Mouse (Mus musculus): ENCODE data around the gene Chst3.
"Not testable (repeated sequence)": the region's sequence is repeated elsewhere in the genome, so short reads cannot be mapped to it uniquely, and the experiment has no call there.

Gene Chst3

DNA sequence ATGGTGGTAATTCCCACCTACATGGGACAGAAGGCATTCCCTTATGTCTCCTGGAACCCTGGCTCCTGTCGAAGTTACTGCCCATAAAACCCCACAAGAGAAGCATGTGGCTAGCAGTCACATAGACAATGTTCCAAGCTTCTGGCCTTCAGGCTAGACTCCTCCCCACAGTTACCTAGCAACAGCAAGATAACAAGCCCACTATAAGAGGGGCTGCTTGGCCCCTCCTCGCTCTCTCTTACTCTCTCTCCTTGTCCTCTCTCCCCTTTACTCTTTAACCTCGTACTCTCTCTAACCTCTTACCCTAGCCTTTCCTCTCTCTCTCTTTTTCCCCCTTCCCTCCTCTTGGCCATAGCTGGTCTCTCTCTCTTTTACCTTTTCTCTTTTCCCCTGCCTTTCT is 57.7 kb downstream of the Chst3 start:
- DNase-seq (ENCODE audit: low read depth, low spot score) = not testable (repeated sequence)

DNA sequence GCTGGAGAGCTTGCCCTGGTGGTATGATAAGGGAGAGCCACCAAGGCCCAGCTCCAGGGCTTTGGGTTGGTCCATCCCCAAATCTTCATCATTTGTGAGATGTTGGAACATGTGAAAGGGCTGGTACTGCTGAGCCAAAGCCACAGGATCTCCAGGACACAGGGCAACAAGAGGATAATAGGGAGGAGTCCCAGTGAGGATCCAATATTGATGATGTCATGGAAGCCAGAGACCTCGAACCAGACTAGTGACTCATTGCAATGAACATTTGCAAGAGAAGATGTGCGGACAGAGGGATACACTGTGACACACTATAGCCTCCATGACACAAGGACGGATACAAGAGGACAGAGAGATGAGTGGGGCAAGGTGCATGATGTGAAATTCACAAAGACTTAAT is 60.9 kb downstream of the Chst3 start:
- no peak for DNase-seq (ENCODE audit: low read depth, low spot score)

DNA sequence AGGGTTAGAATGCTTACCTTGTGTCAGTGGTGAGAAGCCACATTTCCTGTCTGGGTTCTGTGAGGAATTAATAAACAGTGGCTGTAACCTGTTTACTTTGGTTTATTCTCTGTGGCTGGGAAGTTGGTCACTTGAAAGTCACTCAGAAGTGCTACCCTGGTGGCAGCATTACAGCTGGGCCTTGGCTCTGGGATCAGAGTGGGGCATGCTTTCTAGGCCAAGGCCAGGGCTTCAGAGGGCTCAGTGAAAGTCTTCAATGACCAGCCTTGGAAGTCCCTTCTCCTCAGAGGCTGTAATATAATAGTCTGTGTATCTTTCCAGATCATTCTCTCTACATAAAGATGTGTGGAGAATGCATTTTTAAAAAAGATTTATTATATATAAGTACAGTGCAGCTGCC is 63.0 kb downstream of the Chst3 start:
- DNase-seq (ENCODE audit: low read depth, low spot score) = no peak

DNA sequence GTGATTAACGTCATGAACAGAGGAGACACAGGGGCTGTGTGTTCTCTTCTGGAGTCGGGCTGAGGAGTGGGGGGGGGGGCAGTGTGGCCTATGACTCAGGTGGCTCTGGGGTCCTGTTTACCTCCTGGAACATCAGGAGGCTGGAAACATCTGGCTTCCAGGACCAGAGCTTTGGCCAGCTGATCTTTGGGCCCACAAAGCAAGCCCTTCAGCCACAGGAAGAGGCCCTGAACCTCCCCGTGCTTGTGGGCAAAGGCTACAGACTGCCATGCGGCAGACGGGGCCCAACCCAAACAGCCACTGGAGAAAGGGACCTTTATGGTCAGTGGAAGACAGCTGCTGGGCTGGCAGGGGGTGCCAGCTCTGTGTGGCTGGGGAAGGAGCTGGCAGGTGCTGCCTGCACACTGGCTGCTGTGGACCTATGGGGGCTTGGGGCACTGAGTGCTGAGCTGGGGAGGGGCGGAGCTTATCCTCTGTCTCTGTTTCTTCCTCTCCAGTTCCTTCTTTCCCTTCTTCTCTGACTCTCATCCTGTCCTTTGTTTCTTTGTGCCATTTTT is 67.9 kb downstream of the Chst3 start:
- no peak for DNase-seq (ENCODE audit: low read depth, low spot score)

GRCm38 (mm10) chr10:60148087-60148486 is 71.0 kb downstream of the Chst3 start:
- DNase-seq (ENCODE audit: low read depth, low spot score) = peak; percentile 65

DNA sequence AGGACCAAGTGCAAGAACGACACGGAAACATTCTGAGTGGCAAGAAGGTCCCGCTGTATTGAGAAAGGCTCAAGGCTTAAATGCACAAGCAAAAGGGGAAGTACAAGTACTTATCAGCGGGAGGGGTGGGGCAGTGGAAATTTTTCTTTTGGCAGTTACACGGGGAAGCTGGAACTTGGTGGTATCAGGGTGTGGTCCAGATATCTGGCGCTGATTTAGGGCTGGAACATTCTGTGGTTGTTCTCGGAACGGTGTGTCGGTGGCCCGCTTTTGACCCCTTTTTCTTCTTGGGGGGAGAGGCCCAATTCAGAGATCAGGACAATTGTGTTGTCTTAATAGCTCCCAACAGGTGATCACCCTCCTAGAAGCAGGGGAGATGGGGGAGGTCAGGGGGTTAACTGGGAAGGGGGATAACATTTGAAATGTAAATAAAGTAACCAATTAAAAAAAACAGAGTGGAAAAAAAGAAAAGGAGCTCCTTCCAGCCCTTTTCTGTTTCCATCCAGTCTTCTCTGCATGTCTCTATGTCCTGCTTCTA is 71.5 kb downstream of the Chst3 start:
- DNase-seq (ENCODE audit: low read depth, low spot score) = not testable (repeated sequence)

DNA sequence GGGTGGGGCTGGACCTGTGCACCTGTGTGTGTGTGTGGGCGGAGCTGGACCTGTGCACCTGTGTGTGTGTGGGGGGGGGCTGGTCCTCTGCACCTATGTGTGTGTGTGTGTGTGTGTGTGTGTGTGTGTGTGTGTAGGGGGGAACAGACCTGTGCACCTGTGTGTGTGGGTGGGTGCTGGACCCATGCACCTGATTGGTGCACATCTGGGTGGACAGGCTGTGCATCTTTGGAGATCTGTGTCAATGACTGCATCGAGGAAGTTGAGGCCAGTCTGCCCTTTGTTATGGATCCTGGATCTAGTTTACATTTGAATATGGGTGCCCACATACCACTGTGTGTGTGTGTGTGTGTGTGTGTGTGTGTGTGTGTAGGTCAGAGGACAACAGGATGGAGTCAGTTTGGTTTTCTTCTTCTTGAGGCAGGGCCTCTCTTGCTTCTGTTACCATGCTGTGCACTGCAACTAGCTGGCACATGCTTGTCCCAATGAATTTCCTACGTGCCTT is 77.4 kb downstream of the Chst3 start:
- no peak for DNase-seq (ENCODE audit: low read depth, low spot score)

GRCm38 (mm10) chr10:60140751-60141150 is 78.3 kb downstream of the Chst3 start:
- DNase-seq (ENCODE audit: low read depth, low spot score) = no peak

DNA sequence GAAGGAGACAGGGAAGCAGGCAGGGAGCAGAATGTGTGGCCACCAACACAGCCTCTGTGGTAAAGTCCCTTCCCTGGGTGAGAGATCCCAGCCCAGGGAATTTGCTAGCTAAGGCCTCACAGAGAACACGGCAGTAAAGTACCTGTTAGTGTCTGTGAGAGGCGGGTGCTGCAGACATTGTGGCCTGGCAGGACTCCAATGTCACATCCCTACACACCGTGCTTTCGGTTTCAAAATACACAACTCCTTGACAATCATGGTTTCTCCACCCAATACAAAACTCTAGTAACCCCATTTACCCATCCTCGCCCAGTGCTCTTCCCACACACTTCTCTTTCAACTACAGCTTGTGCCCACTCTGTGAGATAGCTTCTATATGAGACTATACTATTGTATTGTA is 80.4 kb downstream of the Chst3 start:
- no peak for DNase-seq (ENCODE audit: low read depth, low spot score)

- no peak for DNase-seq (ENCODE audit: low read depth, low spot score)
These were observed 82.1 kb downstream of the Chst3 start for GRCm38 (mm10) chr10:60136935-60137334.

DNA sequence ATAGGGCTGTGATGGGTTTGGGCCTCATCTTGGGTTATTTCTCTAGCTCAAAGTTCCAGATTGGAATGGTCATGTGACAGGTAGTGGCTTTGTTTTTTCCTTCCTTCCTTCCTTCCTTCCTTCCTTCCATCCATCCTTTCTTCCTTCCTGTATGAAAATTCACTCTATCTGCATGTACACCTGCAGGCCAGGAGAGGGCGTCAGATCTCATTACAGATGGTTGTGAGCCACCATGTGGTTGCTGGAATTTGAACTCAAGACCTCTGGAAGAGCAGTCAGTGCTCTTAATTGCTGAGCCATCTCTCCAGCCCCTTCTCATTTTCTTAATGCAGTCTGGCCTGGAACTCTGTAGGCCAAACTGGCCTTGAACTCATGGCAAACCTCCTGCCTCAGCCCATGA is 83.0 kb downstream of the Chst3 start:
- DNase-seq (ENCODE audit: low read depth, low spot score) = not testable (repeated sequence)

- DNase-seq (ENCODE audit: low read depth, low spot score) = no peak
These were observed 84.9 kb downstream of the Chst3 start for GRCm38 (mm10) chr10:60134201-60134600.

GRCm38 (mm10) chr10:60133501-60133900 is 85.6 kb downstream of the Chst3 start:
- no peak for DNase-seq (ENCODE audit: low read depth, low spot score)

Measured in skeletal muscle tissue, adult 2 months (tissue).